Mouse (Mus musculus) G1E (cell line): ENCODE data around the gene Lrrn4cl.

Experiments used
- CTCF ChIP-seq: IDR thresholded peaks from 2 replicates; pipeline ENCODE4 v1.5.1; 2012; ENCODE audit warnings: low read depth, low read length, inconsistent platforms, mixed read lengths
- GATA1 ChIP-seq: IDR thresholded peaks from 2 replicates; pipeline ENCODE4 v1.6.1; 2012; ENCODE audit warnings: borderline replicate concordance, low read length, inconsistent platforms, mixed read lengths
- TAL1 ChIP-seq: conservative IDR thresholded peaks from 2 replicates; pipeline ENCODE4 v1.6.1; 2012; ENCODE audit warnings: low read depth, low read length, inconsistent platforms, mixed read lengths

- TF ChIP-seq CTCF (no peak), GATA1 (no peak), TAL1 (no peak)
Observed at GRCm38 (mm10) chr19:8852236-8852928, 1.8 kb downstream of the Lrrn4cl start.
